Mouse (Mus musculus) C2C12 (cell line): ENCODE measurements around the gene Smim24. TPM values are rescaled to one million over a fixed set of nuclear protein-coding genes. Genes with fewer than 3 reads are reported as not detected.

ENCODE experiments used
- H3K27me3 ChIP-seq: one replicate; pipeline ENCODE4 v1.6.1; 2011; ENCODE audit not compliant: control insufficient read depth, insufficient read depth, insufficient read length
- H3K36me3 ChIP-seq: one replicate; pipeline ENCODE4 v1.6.1; 2011; ENCODE audit not compliant: control insufficient read depth, insufficient read depth
- H3K4me3 ChIP-seq: one replicate; pipeline ENCODE4 v1.5.1; 2011; ENCODE audit warnings: mild to moderate bottlenecking, control low read depth; ENCODE audit not compliant: poor library complexity, insufficient read depth, severe bottlenecking
- H3K79me2 ChIP-seq: one replicate; pipeline ENCODE4 v1.6.1; 2011; ENCODE audit not compliant: control insufficient read depth, insufficient read depth
- H3K79me3 ChIP-seq: one replicate; pipeline ENCODE4 v1.6.1; 2011; ENCODE audit warnings: low read depth, control low read depth
- H3ac ChIP-seq: one replicate; pipeline ENCODE3; 2011; ENCODE audit warnings: low read depth; ENCODE audit not compliant: control insufficient read depth, insufficient read length
- CEBPB ChIP-seq: IDR thresholded peaks from one replicate; pipeline ENCODE4 v1.6.1; 2011; ENCODE audit warnings: low read depth, mild to moderate bottlenecking, control low read depth, moderate library complexity
- CTCF ChIP-seq: IDR thresholded peaks from one replicate; pipeline ENCODE4 v1.5.1; 2011; ENCODE audit not compliant: control insufficient read depth, insufficient read depth, insufficient read length
- FOSL1 ChIP-seq: IDR thresholded peaks from one replicate; pipeline ENCODE4 v1.8.0; 2011; ENCODE audit warnings: mild to moderate bottlenecking, low read length; ENCODE audit not compliant: poor library complexity, insufficient read depth, severe bottlenecking
- MAX ChIP-seq: IDR thresholded peaks from one replicate; pipeline ENCODE4 v1.6.1; 2011; ENCODE audit warnings: mild to moderate bottlenecking, control low read depth
- MYOD1 ChIP-seq: IDR thresholded peaks from one replicate; pipeline ENCODE4 v1.6.1; 2011; ENCODE audit warnings: low read depth; ENCODE audit not compliant: control insufficient read depth, insufficient read length
- MYOG ChIP-seq: IDR thresholded peaks from one replicate; pipeline ENCODE4 v1.6.1; 2011; ENCODE audit not compliant: control insufficient read depth, insufficient read length; ENCODE audit errors: extremely low read depth
- USF1 ChIP-seq: IDR thresholded peaks from one replicate; pipeline ENCODE4 v1.6.1; 2011; ENCODE audit warnings: low read depth, mild to moderate bottlenecking, control low read depth, moderate library complexity
- polyA plus RNA-seq: library from polyadenylated mRNA; unstranded; fragments of >200 nt; fragmentation: generic; extraction: Trizol; gene quantifications from one replicate; pipeline ENCODE4 v1.2.1, GENCODE M21; 2012; ENCODE audit warnings: missing spikeins

Gene Smim24
- polyA plus RNA-seq, 1 experiment = 0.32 TPM

DNA sequence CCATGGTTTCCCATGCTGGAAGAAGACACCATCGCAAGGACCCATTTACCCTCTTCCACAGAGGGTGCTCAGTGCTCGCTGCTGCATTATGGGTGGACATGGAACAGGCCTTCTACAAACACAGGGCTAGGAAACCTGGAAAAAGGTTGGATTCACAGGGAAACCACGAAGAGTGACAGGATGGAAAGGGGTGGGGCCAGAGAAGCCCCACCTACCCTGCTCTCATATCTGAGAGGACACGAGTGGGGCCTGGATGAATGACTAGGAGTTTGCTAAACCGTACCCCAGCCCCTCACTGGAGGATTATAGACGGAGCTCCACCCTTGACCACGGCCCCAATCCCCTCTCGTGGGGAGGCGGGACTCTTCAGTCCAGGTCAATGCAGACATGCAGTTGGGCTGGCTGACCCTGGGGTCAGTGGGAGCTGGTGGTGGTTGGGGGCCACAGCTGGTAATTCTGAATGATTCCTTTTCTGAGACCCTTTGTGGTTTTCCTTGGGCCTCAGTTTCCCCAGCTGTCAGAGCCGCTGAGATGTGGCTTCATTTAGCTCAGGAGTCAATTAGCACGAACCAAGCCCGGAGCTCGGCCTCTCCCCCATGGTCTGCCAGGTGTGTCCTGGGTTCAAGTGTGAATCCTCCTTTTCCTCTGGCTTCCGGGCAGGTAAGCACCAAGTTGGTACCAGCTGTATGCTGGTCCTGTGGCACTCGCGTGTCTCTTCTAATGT lies 19.9 kb downstream of the Smim24 start:
- no peak for TF ChIP-seq MYOD1
- TF ChIP-seq MAX = no peak
- no peak for TF ChIP-seq MYOG
- Histone ChIP-seq H3ac (no peak overlapping the region), H3K36me3 (peaks cover 81% of the 10 kb centered on the region), H3K27me3 (no peaks in the 10 kb centered on the region), H3K79me2 (peaks cover 85% of the 10 kb centered on the region), H3K4me3 (no peak overlapping the region), H3K79me3 (peaks cover 58% of the 10 kb centered on the region)

DNA sequence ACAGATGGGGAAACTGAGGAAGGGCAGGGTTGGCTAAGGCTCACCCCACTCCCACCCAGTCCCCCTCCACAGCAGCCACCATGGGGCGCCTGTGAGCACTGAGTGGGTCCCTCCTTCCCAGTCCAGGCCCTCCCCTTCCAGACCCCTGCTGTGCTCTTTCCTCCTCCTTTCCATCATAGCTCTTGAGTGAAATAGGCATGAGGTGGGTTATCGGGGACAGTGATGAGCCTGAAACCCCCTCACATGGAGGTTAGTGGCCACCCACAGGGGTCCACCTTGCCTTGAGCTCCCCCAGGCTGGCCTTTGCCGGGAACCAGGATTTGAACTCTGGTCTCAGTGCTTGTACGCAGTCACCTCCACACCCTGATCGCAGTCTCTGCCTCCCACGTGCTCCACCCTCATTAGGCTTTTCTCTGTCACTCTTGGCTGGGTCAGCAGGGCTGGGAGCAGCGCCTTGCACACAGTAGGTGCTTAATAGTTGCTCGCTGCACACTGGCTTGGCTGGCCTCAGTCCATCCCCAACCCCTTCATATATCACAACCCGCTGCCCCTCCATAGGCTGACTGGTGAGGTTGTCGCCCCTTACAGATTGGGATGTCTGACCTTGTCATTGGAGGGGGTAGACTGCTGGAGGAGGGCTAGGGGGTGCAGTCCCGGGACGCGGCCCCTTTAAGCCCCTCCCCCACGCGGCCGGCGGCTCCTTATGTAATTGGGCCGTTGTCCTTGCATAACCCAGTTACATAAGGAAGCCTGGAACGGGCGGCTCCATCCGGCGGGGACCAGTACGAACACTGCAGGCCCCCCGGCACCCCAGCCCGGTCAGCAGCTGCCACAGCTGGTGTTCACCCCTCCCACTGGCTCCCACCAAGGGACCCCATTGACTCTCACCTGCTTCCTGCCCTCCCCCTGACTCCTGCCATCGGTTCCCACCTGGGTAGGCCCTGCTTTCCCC lies 20.7 kb downstream of the Smim24 start:
- Histone ChIP-seq H3K36me3 (peaks cover 80% of the 10 kb centered on the region), H3K79me2 (peaks cover 93% of the 10 kb centered on the region), H3K79me3 (peaks cover 65% of the 10 kb centered on the region), H3K4me3 (no peak overlapping the region), H3ac (no peak overlapping the region), H3K27me3 (no peaks in the 10 kb centered on the region)
- TF ChIP-seq MYOD1 (no peak), USF1 (no peak), MYOG (no peak), CTCF (no peak), FOSL1 (no peak), MAX (no peak), CEBPB (no peak)

DNA sequence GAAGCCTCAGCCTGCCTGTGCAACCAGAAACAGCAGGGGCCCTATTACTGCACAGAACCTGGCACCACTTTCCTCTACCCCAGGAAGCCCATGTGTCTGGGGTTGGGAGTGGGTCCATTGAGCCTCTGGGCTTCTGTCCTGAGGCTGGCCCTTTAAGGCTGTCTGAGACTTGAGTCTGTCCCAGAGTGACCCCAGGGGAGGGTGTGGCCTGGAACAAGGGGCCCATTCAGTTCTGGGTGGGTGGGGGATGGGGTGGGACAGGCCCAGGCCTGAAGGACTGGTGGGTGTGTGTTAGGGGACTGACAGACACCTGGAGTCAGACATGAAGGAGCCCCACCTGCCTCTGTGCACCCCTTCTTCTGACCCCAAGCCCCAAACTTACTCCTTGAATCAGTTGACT lies 21.8 kb downstream of the Smim24 start:
- Histone ChIP-seq H3K27me3 (no peaks in the 10 kb centered on the region), H3K4me3 (no peak overlapping the region), H3ac (no peak overlapping the region), H3K79me3 (peaks cover 76% of the 10 kb centered on the region), H3K36me3 (peaks cover 86% of the 10 kb centered on the region), H3K79me2 (peaks cover 100% of the 10 kb centered on the region)
- TF ChIP-seq USF1 (no peak), CEBPB (no peak), MAX (no peak), MYOD1 (no peak), FOSL1 (no peak), CTCF (no peak), MYOG (no peak)

DNA sequence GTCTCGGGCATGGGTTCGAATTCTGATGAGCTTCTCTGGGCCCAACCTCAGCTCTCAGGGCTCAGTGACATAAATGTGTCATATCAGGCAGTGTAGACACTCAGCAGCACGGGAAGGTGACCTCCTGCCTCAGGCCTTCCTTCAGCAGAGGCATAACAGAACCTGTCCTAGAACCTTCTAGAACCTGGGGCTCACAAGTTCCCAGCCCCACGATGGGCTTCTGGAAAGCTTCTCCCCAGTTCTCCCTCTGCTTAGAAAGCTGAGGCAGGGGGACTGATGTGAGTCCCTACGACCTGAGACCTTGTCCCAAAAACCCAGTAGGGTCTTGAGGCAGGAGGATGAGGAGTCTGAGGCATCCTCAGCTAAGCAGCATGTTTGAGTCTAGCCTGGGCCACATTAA lies 22.3 kb downstream of the Smim24 start:
- no peak for TF ChIP-seq CTCF
- TF ChIP-seq MYOG = no peak
- no peak for TF ChIP-seq CEBPB
- TF ChIP-seq MAX = no peak
- no peak for TF ChIP-seq MYOD1
- no peak for TF ChIP-seq FOSL1
- no peak for TF ChIP-seq USF1
- no peaks in the 10 kb centered on the region for H3K27me3 ChIP-seq
- H3ac ChIP-seq = no peak overlapping the region
- peaks cover 77% of the 10 kb centered on the region for H3K79me3 ChIP-seq
- H3K36me3 ChIP-seq = peaks cover 86% of the 10 kb centered on the region
- no peak overlapping the region for H3K4me3 ChIP-seq
- peaks cover 100% of the 10 kb centered on the region for H3K79me2 ChIP-seq

DNA sequence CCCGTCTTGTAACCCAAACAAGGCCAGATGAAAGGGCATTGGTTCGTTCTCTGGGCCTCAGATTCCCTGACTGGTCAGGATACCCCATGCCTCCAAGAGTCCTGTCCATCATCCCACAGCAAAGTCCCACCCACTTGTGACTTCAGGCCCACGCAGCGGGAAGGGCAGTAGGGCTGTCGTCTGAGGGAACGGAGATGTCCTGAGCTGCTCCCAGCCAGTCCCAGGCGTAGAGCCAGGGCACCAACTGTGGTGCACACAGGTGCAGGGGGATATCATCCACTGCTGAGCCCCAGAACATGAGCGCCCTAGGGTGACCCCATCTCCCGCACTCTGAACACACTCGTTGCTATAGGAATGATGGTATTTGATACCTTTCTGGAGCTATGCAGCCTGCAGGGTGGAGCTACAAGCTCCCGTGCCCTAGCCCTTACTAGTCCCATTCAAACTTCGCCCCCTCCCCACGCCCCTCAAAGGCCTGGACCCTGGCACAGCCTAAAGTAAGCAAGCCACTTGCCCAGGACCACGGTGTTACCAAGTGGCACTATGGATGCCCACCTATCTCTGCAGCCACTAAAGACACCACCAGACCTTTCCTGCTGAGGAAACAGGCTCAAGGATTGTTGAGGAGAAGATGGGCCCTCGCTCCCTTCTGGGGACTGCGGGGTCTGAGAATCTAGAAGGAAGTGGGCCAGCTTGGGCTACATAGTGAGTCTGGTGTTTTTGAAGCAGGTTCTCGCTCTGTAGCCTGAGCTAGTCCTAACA lies 22.9 kb downstream of the Smim24 start:
- TF ChIP-seq MAX = no peak
- no peak for TF ChIP-seq MYOG
- TF ChIP-seq MYOD1 = no peak
- TF ChIP-seq CEBPB = no peak
- TF ChIP-seq CTCF = no peak
- TF ChIP-seq USF1 = no peak
- TF ChIP-seq FOSL1 = no peak
- Histone ChIP-seq H3K4me3 (no peak overlapping the region), H3ac (no peak overlapping the region), H3K36me3 (peaks cover 86% of the 10 kb centered on the region), H3K79me3 (peaks cover 79% of the 10 kb centered on the region), H3K27me3 (no peaks in the 10 kb centered on the region), H3K79me2 (peaks cover 100% of the 10 kb centered on the region)
